Mouse (Mus musculus): ENCODE measurements around the gene Fam162a. TPM values are rescaled to one million over a fixed set of nuclear protein-coding genes. Genes with fewer than 3 reads are reported as not detected.
"Not testable (repeated sequence)": the region's sequence is repeated elsewhere in the genome, so short reads cannot be mapped to it uniquely, and the experiment has no call there.

Fam162a gene
- total and polyA plus RNA-seq, 3 experiments, result 120 to 129 TPM; not detected in 1

- H3K4me1 ChIP-seq (ENCODE audit: control insufficient read depth in 1 of 2, insufficient read depth in 2 of 2, low read length in 2 of 2), result not testable (repeated sequence)
Measured at GRCm38 (mm10) chr16:36111486-36111885, 40.1 kb upstream of the Fam162a start.

DNA sequence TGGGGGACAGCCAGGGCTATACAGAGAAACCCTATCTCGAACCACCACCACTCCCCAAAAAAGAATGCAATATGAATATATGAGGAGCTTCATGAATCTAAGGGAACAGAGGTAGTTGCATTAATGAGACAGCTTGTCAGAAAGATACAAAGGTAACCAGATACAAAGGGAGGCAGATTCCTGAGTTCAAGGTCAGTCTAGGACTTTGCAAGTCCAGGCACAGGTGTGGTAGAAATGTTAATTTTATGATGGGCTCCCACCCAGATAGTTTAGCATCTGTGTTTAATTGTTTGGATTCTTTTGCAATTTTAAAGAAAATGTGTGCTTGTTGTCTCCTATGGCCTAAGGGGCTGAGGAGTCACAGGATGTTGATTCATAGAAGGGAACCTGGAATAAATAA lies 30.8 kb upstream of the Fam162a start:
- Histone ChIP-seq H3K4me1 (ENCODE audit: control insufficient read depth in 1 of 2, insufficient read depth in 2 of 2, low read length in 2 of 2) (no peaks in the 10 kb centered on the region), H3K27me3 (ENCODE audit: control insufficient read depth in 1 of 2, insufficient read depth in 2 of 2, low read length in 2 of 2) (no peaks in the 10 kb centered on the region), H3K9ac (ENCODE audit: control insufficient read depth, low read depth, low read length, poor library complexity, severe bottlenecking) (no peak overlapping the region), H3K4me3 (ENCODE audit: control insufficient read depth in 1 of 2, insufficient read depth in 1 of 2, low read depth in 2 of 2, low read length in 2 of 2) (no peak overlapping the region), H3K79me2 (ENCODE audit: control insufficient read depth, insufficient read depth, low read length, poor library complexity) (no peaks in the 10 kb centered on the region), H3K36me3 (ENCODE audit: control insufficient read depth in 1 of 2, insufficient read depth in 2 of 2, low read length in 2 of 2) (no peaks in the 10 kb centered on the region), H3K9me3 (replicated peaks; ENCODE audit: insufficient read depth, low read length) (no peaks in the 10 kb centered on the region), H3K27ac (ENCODE audit: control insufficient read depth, low read depth, low read length) (no peak overlapping the region)
- no peak for DNase-seq (ENCODE audit: low read depth, low spot score)
- TF ChIP-seq TCF12 (IDR thresholded peaks at IDR 0.05; ENCODE audit: low read depth, low read length), result no peak
- no peak for TF ChIP-seq MXI1 (IDR thresholded peaks at IDR 0.05; ENCODE audit: low read depth, low read length)
- TF ChIP-seq POLR2AphosphoS2 (IDR thresholded peaks at IDR 0.05; ENCODE audit: low read length), result no peak
- TF ChIP-seq TAL1 (IDR thresholded peaks at IDR 0.05; ENCODE audit: low read length), result no peak

More at GRCm38 (mm10) chr16:36111486-36111885, 40.1 kb upstream of the Fam162a start:
- DNase-seq (ENCODE audit: low read depth, low spot score); H3K79me2 ChIP-seq (ENCODE audit: control insufficient read depth, insufficient read depth, low read length, poor library complexity); H3K36me3 ChIP-seq (ENCODE audit: control insufficient read depth in 1 of 2, insufficient read depth in 2 of 2, low read length in 2 of 2); H3K4me3 ChIP-seq (ENCODE audit: control insufficient read depth in 1 of 2, insufficient read depth in 1 of 2, low read depth in 2 of 2, low read length in 2 of 2); H3K9me3 ChIP-seq (replicated peaks; ENCODE audit: insufficient read depth, low read length); H3K27me3 ChIP-seq (ENCODE audit: control insufficient read depth in 1 of 2, insufficient read depth in 2 of 2, low read length in 2 of 2); H3K27ac ChIP-seq (ENCODE audit: control insufficient read depth, low read depth, low read length); H3K9ac ChIP-seq (ENCODE audit: control insufficient read depth, low read depth, low read length, poor library complexity, severe bottlenecking): not testable (repeated sequence)

DNA sequence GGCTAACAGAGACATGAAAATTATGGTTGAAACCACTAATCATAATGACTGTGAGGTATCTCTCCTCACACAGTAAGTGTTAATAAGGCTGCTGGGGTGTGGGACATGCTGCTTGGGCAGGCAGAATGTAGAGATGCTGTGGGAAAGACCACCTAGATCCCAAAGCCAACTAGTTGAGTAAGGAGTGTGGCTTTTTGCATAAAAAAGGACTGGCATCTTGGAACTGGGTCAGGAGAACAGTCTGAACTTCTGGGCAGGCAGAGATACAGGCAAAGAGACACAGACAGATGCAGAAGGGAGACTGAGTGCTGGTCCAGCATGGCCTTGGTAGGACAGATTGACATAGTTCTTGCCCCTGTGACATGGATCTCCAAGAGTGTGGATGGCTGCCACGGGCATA lies 30.1 kb upstream of the Fam162a start:
- no peaks in the 10 kb centered on the region for H3K79me2 ChIP-seq (ENCODE audit: control insufficient read depth, insufficient read depth, low read length, poor library complexity)
- no peak overlapping the region for H3K9ac ChIP-seq (ENCODE audit: control insufficient read depth, low read depth, low read length, poor library complexity, severe bottlenecking)
- no peak for TF ChIP-seq ETS1 (IDR thresholded peaks at IDR 0.05; ENCODE audit: low read depth, low read length)
- no peak for TF ChIP-seq GATA1 (IDR thresholded peaks at IDR 0.05; ENCODE audit: low read depth, low read length)
- no peak for TF ChIP-seq GABPA (IDR thresholded peaks at IDR 0.05; ENCODE audit: low read depth, low read length)
- no peak for TF ChIP-seq ZMIZ1 (IDR thresholded peaks at IDR 0.05; ENCODE audit: low read depth, low read length)
- TF ChIP-seq NELFE (IDR thresholded peaks at IDR 0.05; ENCODE audit: low read depth, low read length), result no peak
- no peak for TF ChIP-seq TBP (IDR thresholded peaks at IDR 0.05; ENCODE audit: low read depth, low read length)
- TF ChIP-seq CTCF (IDR thresholded peaks at IDR 0.05 in 2 of 3, conservative IDR thresholded peaks at IDR 0.05 in 1 of 3; ENCODE audit: control insufficient read depth in 1 of 3, insufficient read depth in 1 of 3, low read depth in 2 of 3, low read length in 3 of 3, poor library complexity in 1 of 3, severe bottlenecking in 1 of 3), result no peak
- TF ChIP-seq BHLHE40 (IDR thresholded peaks at IDR 0.05; ENCODE audit: borderline replicate concordance, low read depth, low read length), result no peak
- no peak for TF ChIP-seq MXI1 (IDR thresholded peaks at IDR 0.05; ENCODE audit: low read depth, low read length)
- TF ChIP-seq MYC (IDR thresholded peaks at IDR 0.05; ENCODE audit: low read depth, low read length), result no peak
- no peak for TF ChIP-seq HCFC1 (IDR thresholded peaks at IDR 0.05; ENCODE audit: low read depth, low read length)
- TF ChIP-seq MAZ (IDR thresholded peaks at IDR 0.05; ENCODE audit: low read depth, low read length), result no peak
- TF ChIP-seq E2F4 (IDR thresholded peaks at IDR 0.05; ENCODE audit: borderline replicate concordance, low read depth, low read length), result no peak
- no peak for TF ChIP-seq MAFK (IDR thresholded peaks at IDR 0.05; ENCODE audit: borderline replicate concordance, low read depth, low read length)
- no peak for TF ChIP-seq USF2 (IDR thresholded peaks at IDR 0.05; ENCODE audit: borderline replicate concordance in 1 of 2, insufficient read depth in 1 of 2, low read depth in 1 of 2, low read length in 2 of 2)
- no peak for TF ChIP-seq CHD1 (IDR thresholded peaks at IDR 0.05; ENCODE audit: low read depth, low read length)
- TF ChIP-seq ELF1 (IDR thresholded peaks at IDR 0.05; ENCODE audit: low read depth, low read length), result no peak
- TF ChIP-seq CHD2 (IDR thresholded peaks at IDR 0.05; ENCODE audit: low read length), result no peak
- no peak overlapping the region for H3K4me3 ChIP-seq (ENCODE audit: control insufficient read depth in 1 of 2, insufficient read depth in 1 of 2, low read depth in 2 of 2, low read length in 2 of 2)
- no peak for DNase-seq (ENCODE audit: low read depth, low spot score)
- H3K36me3 ChIP-seq (ENCODE audit: control insufficient read depth in 1 of 2, insufficient read depth in 2 of 2, low read length in 2 of 2), result no peaks in the 10 kb centered on the region
- no peak overlapping the region for H3K27ac ChIP-seq (ENCODE audit: control insufficient read depth, low read depth, low read length)
- no peaks in the 10 kb centered on the region for H3K9me3 ChIP-seq (replicated peaks; ENCODE audit: insufficient read depth, low read length)
- no peaks in the 10 kb centered on the region for H3K27me3 ChIP-seq (ENCODE audit: control insufficient read depth in 1 of 2, insufficient read depth in 2 of 2, low read length in 2 of 2)
- no peaks in the 10 kb centered on the region for H3K4me1 ChIP-seq (ENCODE audit: control insufficient read depth in 1 of 2, insufficient read depth in 2 of 2, low read length in 2 of 2)

- H3K27ac ChIP-seq (ENCODE audit: control insufficient read depth, low read depth, low read length); H3K36me3 ChIP-seq (ENCODE audit: control insufficient read depth in 1 of 2, insufficient read depth in 2 of 2, low read length in 2 of 2); DNase-seq (ENCODE audit: low read depth, low spot score): not testable (repeated sequence)
Measured at GRCm38 (mm10) chr16:36097813-36098499, 26.6 kb upstream of the Fam162a start.

More at GRCm38 (mm10) chr16:36097813-36098499, 26.6 kb upstream of the Fam162a start:
- not testable (repeated sequence) for H3K4me3 ChIP-seq (ENCODE audit: control insufficient read depth in 1 of 2, insufficient read depth in 1 of 2, low read depth in 2 of 2, low read length in 2 of 2); H3K9ac ChIP-seq (ENCODE audit: control insufficient read depth, low read depth, low read length, poor library complexity, severe bottlenecking); H3K9me3 ChIP-seq (replicated peaks; ENCODE audit: insufficient read depth, low read length); H3K4me1 ChIP-seq (ENCODE audit: control insufficient read depth in 1 of 2, insufficient read depth in 2 of 2, low read length in 2 of 2); H3K79me2 ChIP-seq (ENCODE audit: control insufficient read depth, insufficient read depth, low read length, poor library complexity); H3K27me3 ChIP-seq (ENCODE audit: control insufficient read depth in 1 of 2, insufficient read depth in 2 of 2, low read length in 2 of 2)
